Mouse (Mus musculus) layer of hippocampus, postnatal 14 days (tissue): ENCODE results near the gene Pdk1. TPM values are rescaled to one million over a fixed set of nuclear protein-coding genes. Genes with fewer than 3 reads are reported as not detected.
"Not testable (repeated sequence)": the region's sequence is repeated elsewhere in the genome, so short reads cannot be mapped to it uniquely, and the experiment has no call there.

Experiments used
- DNase-seq, 2 experiments: peaks; one replicate each; pipeline ENCODE4 v3.0.0; 2021 to 2022; ENCODE audit warnings: low spot score in 2 of 2, mixed read lengths in 1 of 2
- total RNA-seq, 2 experiments: library from RNA; stranded (reverse); gene quantifications; 2 replicates each; pipeline ENCODE4 v1.2.3; 2021

Pdk1 gene
- total RNA-seq, 2 experiments from 2014 or later = 30.1 to 33.5 TPM

- DNase-seq = peak; percentile 26 to 33
Observed at GRCm38 (mm10) chr2:71873474-71874322, 674 bp downstream of the Pdk1 start.

- DNase-seq = no peak
Observed at GRCm38 (mm10) chr2:71874422-71874821, 1.4 kb downstream of the Pdk1 start.

GRCm38 (mm10) chr2:71874836-71875235 is 1.8 kb downstream of the Pdk1 start:
- DNase-seq = no peak

GRCm38 (mm10) chr2:71877865-71878264 is 4.8 kb downstream of the Pdk1 start:
- DNase-seq = no peak

- no peak for DNase-seq
Observed at GRCm38 (mm10) chr2:71878441-71878840, 5.4 kb downstream of the Pdk1 start.

- DNase-seq = no peak
Observed at GRCm38 (mm10) chr2:71878943-71879342, 5.9 kb downstream of the Pdk1 start.

DNA sequence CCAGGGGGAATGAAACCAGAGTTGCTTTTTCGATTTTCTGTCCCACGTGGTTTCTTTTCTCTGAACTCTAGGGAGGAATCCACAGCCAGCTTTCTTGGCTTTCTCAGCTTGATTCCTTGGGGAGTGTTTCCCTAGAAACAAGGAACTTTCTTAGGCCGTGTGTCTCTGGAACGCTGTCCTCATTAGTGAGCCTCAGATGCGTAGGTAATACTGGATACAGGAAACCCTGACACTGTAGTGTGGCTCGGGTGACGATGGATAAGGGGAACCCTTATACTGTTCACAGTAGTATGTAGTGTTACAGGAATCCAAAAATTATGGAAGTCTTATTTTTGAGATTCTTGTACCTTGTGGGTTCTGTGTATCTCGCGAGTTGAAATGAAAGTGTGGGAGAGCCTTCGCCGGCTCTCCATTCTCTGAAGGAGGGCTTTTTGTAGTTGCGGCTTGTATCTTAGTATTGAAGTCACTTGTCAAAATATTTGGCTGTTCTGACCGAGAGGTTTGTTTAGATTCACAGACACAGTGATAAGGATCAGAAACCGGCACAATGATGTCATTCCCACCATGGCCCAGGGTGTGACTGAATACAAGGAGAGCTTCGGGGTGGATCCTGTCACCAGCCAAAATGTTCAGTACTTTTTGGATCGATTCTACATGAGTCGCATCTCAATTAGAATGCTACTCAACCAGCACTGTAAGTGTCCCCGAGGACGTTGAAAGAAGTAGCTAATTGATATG is 10.1 kb downstream of the Pdk1 start:
- no peak for DNase-seq

- DNase-seq = no peak
Observed at GRCm38 (mm10) chr2:71887269-71887668, 14.2 kb downstream of the Pdk1 start.

DNA sequence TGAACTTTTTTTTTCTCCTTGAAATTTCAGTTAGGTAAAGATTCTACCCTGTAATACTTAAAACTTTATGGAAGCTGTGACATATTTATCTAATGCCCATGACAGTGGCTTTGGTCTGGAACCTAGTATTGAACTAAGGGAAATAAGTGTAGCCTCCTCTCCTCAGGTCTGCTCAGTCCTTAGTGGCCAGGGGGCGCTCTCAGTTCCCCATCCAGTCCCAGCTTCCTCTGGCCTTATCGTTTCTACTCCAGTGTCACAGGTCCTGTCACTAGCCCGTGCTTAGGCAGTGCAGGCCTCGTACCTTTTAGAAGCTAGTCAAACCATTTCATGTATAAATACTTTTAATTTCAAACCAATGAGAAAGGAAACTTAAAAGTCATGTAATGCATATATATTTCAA is 15.4 kb downstream of the Pdk1 start:
- no peak for DNase-seq

- no peak for DNase-seq
Observed at GRCm38 (mm10) chr2:71891536-71891935, 18.5 kb downstream of the Pdk1 start.

GRCm38 (mm10) chr2:71892741-71893349 is 19.8 kb downstream of the Pdk1 start:
- no peak for DNase-seq

GRCm38 (mm10) chr2:71895596-71896286 is 22.7 kb downstream of the Pdk1 start:
- no peak for DNase-seq

DNA sequence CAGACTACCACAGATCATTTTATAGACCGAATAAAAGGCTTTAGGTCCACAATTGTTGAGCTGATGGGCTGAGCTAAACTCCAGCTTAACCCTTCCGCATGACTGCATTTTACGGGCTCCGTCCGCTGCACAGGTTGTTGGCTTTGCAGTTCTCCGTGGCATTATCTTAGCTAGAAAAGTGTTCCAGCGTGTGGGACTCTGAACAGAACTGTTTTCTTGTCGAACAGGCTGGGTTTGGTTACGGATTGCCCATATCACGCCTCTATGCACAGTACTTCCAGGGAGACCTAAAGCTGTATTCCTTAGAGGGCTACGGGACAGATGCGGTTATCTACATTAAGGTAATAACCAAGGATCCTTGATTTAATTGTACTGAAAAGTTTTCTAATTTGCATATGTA is 24.4 kb downstream of the Pdk1 start:
- DNase-seq = no peak

DNA sequence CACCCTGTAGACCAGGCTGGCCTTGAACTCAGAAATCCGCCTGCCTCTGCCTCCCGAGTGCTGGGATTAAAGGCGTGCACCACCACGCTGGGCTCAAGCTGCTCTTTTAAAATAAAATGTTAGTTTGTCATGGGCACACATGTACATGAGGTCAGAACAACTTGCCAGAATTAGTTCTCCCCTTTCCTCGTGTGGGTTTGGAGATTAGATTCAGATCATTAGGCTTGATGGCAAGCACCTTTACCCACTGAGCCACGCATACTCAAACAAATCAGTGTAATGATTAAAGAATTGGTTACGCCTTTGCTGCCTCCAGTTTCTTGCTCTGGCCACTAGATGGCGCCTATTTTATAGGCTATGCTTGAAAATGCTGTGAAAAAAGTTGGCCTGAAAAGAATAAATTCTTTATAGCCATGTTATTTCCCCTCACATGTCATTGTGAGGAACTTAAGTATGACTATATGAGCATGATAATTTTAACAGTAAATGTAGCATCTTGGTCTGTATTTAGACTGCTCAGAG is 25.4 kb downstream of the Pdk1 start:
- DNase-seq = peak; percentile 21 to 62

GRCm38 (mm10) chr2:71899886-71900285 is 26.9 kb downstream of the Pdk1 start:
- DNase-seq = no peak

DNA sequence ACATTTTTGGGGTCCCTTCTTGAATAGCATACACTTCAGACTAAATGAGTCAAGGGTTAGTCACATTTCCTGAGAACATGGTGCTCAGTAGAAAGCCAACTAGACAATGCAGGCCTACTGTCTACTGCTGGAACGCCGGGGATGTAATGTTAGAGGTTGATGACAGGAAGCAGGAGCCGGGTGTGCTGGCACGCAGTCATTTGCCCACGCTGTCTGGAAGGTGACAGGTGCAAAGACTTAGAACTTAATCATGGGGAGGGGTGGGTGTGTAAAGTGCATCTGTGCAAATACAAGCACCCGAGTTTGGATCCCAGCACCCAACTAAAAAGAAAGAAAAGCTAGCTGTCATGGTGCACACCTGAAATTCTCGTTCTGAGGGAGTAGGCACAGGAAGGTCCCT is 32.1 kb downstream of the Pdk1 start:
- DNase-seq = no peak

GRCm38 (mm10) chr2:71906356-71906755 is 33.3 kb downstream of the Pdk1 start:
- DNase-seq = not testable (repeated sequence)

DNA sequence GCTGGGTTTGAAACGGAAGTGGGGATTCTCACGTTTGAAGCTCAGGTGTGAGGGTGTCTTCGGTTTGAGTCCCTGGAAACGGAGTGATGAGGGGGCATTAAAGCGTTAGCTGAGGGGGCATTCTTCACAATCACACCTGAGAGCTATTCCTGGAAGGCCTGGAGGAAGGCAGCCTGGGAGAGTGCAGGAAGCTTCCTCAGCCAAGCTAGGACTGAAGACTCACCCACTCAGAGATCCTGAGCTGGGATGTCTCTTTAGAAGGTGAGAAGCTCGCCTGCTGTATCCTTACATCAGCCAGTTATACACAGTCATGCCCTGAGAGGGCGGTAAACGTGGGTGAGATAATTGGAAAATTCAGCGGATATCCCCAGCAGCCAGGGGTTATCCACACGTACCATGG is 40.9 kb downstream of the Pdk1 start:
- DNase-seq = no peak

GRCm38 (mm10) chr2:71919227-71919647 is 46.2 kb downstream of the Pdk1 start:
- no peak for DNase-seq

GRCm38 (mm10) chr2:71924931-71925330 is 51.9 kb downstream of the Pdk1 start:
- DNase-seq = not testable (repeated sequence)

DNA sequence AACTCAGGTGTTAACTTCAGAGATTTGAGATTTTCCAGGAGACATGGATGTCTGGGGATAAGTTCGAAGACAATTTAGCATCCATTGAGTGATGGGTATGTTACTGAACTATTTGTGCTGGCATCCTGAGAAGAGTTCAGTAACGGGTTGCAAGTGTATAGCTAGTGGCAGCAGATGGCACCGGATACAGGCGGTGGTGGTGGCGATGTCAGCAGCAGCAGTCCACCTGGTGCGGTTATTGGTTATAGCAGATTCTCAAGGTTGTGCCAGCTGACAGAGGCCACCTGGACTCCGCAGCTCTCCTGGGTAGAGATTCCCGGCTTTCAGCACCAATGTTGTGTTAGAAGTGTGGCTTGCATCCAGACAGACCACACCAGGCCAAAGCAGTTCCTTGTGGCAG is 61.0 kb downstream of the Pdk1 start:
- DNase-seq = no peak
